Mouse (Mus musculus): ENCODE measurements around the gene Pgghg. TPM values are rescaled to one million over a fixed set of nuclear protein-coding genes. Genes with fewer than 3 reads are reported as not detected.

Gene Pgghg
- total and polyA plus RNA-seq, 3 experiments: 5.6 to 9.0 (median 7.5) TPM

GRCm38 (mm10) chr7:140902036-140902875 is 38.9 kb upstream of the Pgghg start:
- TF ChIP-seq POLR2AphosphoS5 (IDR thresholded peaks at IDR 0.05; ENCODE audit: insufficient replicate concordance, low read depth, low read length) (no peak), GATA2 (IDR thresholded peaks at IDR 0.05; ENCODE audit: borderline replicate concordance, low read depth, low read length) (no peak), TAL1 (conservative IDR thresholded peaks at IDR 0.05; ENCODE audit: low read depth, low read length) (no peak), CTCF (IDR thresholded peaks at IDR 0.05; ENCODE audit: low read depth, low read length) (no peak), GATA1 (IDR thresholded peaks at IDR 0.05; ENCODE audit: borderline replicate concordance, low read length) (no peak)
- no peaks in the 10 kb centered on the region for H3K9me3 ChIP-seq (replicated peaks)
- no peak for ATAC-seq (ENCODE audit: extremely low read depth, insufficient number of reproducible peaks, low FRiP score, poor library complexity, severe bottlenecking)
- H3K4me3 ChIP-seq (ENCODE audit: low read depth, low read length): no peak overlapping the region
- no peak for DNase-seq (ENCODE audit: low spot score)
- peaks cover 14% of the 10 kb centered on the region; the same call in 1 of the 2 replicates for H3K27me3 ChIP-seq (ENCODE audit: insufficient read depth, low read length)
- H3K4me1 ChIP-seq (ENCODE audit: insufficient read depth, low read depth, low read length): 0 out of 2 replicates have a peak, but pooled peaks cover 6% of the 10 kb centered on the region
- H3K36me3 ChIP-seq (replicated peaks): peaks cover 37% of the 10 kb centered on the region

- Histone ChIP-seq H3K4me3 (ENCODE audit: low read depth, low read length) (no peak overlapping the region), H3K9me3 (replicated peaks) (no peaks in the 10 kb centered on the region), H3K27me3 (ENCODE audit: insufficient read depth, low read length) (peaks cover 14% of the 10 kb centered on the region; the same call in 1 of the 2 replicates), H3K4me1 (ENCODE audit: insufficient read depth, low read depth, low read length) (0 out of 2 replicates have a peak, but pooled peaks cover 6% of the 10 kb centered on the region), H3K36me3 (replicated peaks) (peaks cover 28% of the 10 kb centered on the region)
- TF ChIP-seq TAL1 (conservative IDR thresholded peaks at IDR 0.05; ENCODE audit: low read depth, low read length): no peak
- TF ChIP-seq CTCF (IDR thresholded peaks at IDR 0.05; ENCODE audit: low read depth, low read length): peak; percentile 91
- TF ChIP-seq POLR2AphosphoS5 (IDR thresholded peaks at IDR 0.05; ENCODE audit: insufficient replicate concordance, low read depth, low read length): no peak
- TF ChIP-seq GATA2 (IDR thresholded peaks at IDR 0.05; ENCODE audit: borderline replicate concordance, low read depth, low read length): no peak
- no peak for TF ChIP-seq GATA1 (IDR thresholded peaks at IDR 0.05; ENCODE audit: borderline replicate concordance, low read length)
- ATAC-seq (ENCODE audit: extremely low read depth, insufficient number of reproducible peaks, low FRiP score, poor library complexity, severe bottlenecking) (peak; percentile 34; the same call in 1 of the 2 replicates), DNase-seq (ENCODE audit: low spot score) (peak; percentile 71)
Observed at GRCm38 (mm10) chr7:140903212-140903611, 38.0 kb upstream of the Pgghg start.

GRCm38 (mm10) chr7:140905642-140906081 is 35.5 kb upstream of the Pgghg start:
- TF ChIP-seq GATA2 (IDR thresholded peaks at IDR 0.05; ENCODE audit: borderline replicate concordance, low read depth, low read length): no peak
- no peak for TF ChIP-seq CTCF (IDR thresholded peaks at IDR 0.05; ENCODE audit: low read depth, low read length)
- no peak for TF ChIP-seq GATA1 (IDR thresholded peaks at IDR 0.05; ENCODE audit: borderline replicate concordance, low read length)
- no peak for TF ChIP-seq TAL1 (conservative IDR thresholded peaks at IDR 0.05; ENCODE audit: low read depth, low read length)
- ATAC-seq (ENCODE audit: extremely low read depth, insufficient number of reproducible peaks, low FRiP score, poor library complexity, severe bottlenecking) (no peak), DNase-seq (ENCODE audit: low spot score) (no peak)
- Histone ChIP-seq H3K36me3 (replicated peaks) (peaks cover 4% of the 10 kb centered on the region), H3K9me3 (replicated peaks) (no peaks in the 10 kb centered on the region), H3K4me1 (ENCODE audit: insufficient read depth, low read depth, low read length) (peaks cover 16% of the 10 kb centered on the region), H3K4me3 (ENCODE audit: low read depth, low read length) (no peak overlapping the region), H3K27me3 (ENCODE audit: insufficient read depth, low read length) (peaks cover 16% of the 10 kb centered on the region; the same call in 1 of the 2 replicates)

- Histone ChIP-seq H3K4me1 (ENCODE audit: insufficient read depth, low read depth, low read length) (peaks cover 22% of the 10 kb centered on the region), H3K9me3 (replicated peaks) (no peaks in the 10 kb centered on the region), H3K27me3 (ENCODE audit: insufficient read depth, low read length) (peaks cover 16% of the 10 kb centered on the region; the same call in 1 of the 2 replicates), H3K36me3 (replicated peaks) (no peaks in the 10 kb centered on the region), H3K4me3 (ENCODE audit: low read depth, low read length) (no peak overlapping the region)
- TF ChIP-seq GATA1 (IDR thresholded peaks at IDR 0.05; ENCODE audit: borderline replicate concordance, low read length) (no peak), TAL1 (conservative IDR thresholded peaks at IDR 0.05; ENCODE audit: low read depth, low read length) (no peak), GATA2 (IDR thresholded peaks at IDR 0.05; ENCODE audit: borderline replicate concordance, low read depth, low read length) (no peak), POLR2AphosphoS5 (IDR thresholded peaks at IDR 0.05; ENCODE audit: insufficient replicate concordance, low read depth, low read length) (no peak), CTCF (IDR thresholded peaks at IDR 0.05; ENCODE audit: low read depth, low read length) (no peak)
- DNase-seq (ENCODE audit: low spot score) (no peak), ATAC-seq (ENCODE audit: extremely low read depth, insufficient number of reproducible peaks, low FRiP score, poor library complexity, severe bottlenecking) (no peak)
Observed at GRCm38 (mm10) chr7:140907131-140907530, 34.1 kb upstream of the Pgghg start.

DNA sequence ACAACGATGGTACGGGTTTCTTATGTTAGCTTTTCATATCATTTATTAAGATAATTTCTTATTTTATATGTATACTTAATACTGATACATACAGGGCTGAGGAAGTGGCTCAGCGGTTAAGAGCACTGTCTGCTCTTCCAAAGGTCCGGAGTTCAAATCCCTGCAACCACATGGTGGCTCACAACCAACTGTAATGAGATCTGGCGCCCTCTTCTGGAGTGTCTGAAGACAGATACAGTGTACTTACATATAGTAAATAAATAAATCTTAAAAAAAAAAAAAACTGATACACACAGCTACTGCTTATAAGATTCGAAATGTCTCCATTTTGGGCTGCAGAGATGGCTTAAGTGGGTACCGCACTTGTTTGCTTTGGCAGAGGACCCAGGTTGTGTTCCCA is 33.5 kb upstream of the Pgghg start:
- no peaks in the 10 kb centered on the region for H3K9me3 ChIP-seq (replicated peaks)
- no peak for DNase-seq (ENCODE audit: low spot score)
- TF ChIP-seq GATA2 (IDR thresholded peaks at IDR 0.05; ENCODE audit: borderline replicate concordance, low read depth, low read length) (no peak), TAL1 (conservative IDR thresholded peaks at IDR 0.05; ENCODE audit: low read depth, low read length) (no peak), CTCF (IDR thresholded peaks at IDR 0.05; ENCODE audit: low read depth, low read length) (no peak), POLR2AphosphoS5 (IDR thresholded peaks at IDR 0.05; ENCODE audit: insufficient replicate concordance, low read depth, low read length) (no peak), GATA1 (IDR thresholded peaks at IDR 0.05; ENCODE audit: borderline replicate concordance, low read length) (no peak)
- H3K4me1 ChIP-seq (ENCODE audit: insufficient read depth, low read depth, low read length): peaks cover 28% of the 10 kb centered on the region
- no peak for ATAC-seq (ENCODE audit: extremely low read depth, insufficient number of reproducible peaks, low FRiP score, poor library complexity, severe bottlenecking)
- H3K36me3 ChIP-seq (replicated peaks): no peaks in the 10 kb centered on the region
- H3K4me3 ChIP-seq (ENCODE audit: low read depth, low read length): no peak overlapping the region
- peaks cover 22% of the 10 kb centered on the region for H3K27me3 ChIP-seq (ENCODE audit: insufficient read depth, low read length)

GRCm38 (mm10) chr7:140908181-140908580 is 33.0 kb upstream of the Pgghg start:
- DNase-seq (ENCODE audit: low spot score) (no peak), ATAC-seq (ENCODE audit: extremely low read depth, insufficient number of reproducible peaks, low FRiP score, poor library complexity, severe bottlenecking) (no peak)
- H3K36me3 ChIP-seq (replicated peaks): no peaks in the 10 kb centered on the region

More at GRCm38 (mm10) chr7:140908181-140908580, 33.0 kb upstream of the Pgghg start:
- Histone ChIP-seq H3K4me1 (ENCODE audit: insufficient read depth, low read depth, low read length) (peaks cover 33% of the 10 kb centered on the region), H3K27me3 (ENCODE audit: insufficient read depth, low read length) (peaks cover 22% of the 10 kb centered on the region), H3K9me3 (replicated peaks) (no peaks in the 10 kb centered on the region), H3K4me3 (ENCODE audit: low read depth, low read length) (no peak overlapping the region)
- TF ChIP-seq GATA2 (IDR thresholded peaks at IDR 0.05; ENCODE audit: borderline replicate concordance, low read depth, low read length): no peak
- no peak for TF ChIP-seq CTCF (IDR thresholded peaks at IDR 0.05; ENCODE audit: low read depth, low read length)
- no peak for TF ChIP-seq TAL1 (conservative IDR thresholded peaks at IDR 0.05; ENCODE audit: low read depth, low read length)
- no peak for TF ChIP-seq GATA1 (IDR thresholded peaks at IDR 0.05; ENCODE audit: borderline replicate concordance, low read length)
- TF ChIP-seq POLR2AphosphoS5 (IDR thresholded peaks at IDR 0.05; ENCODE audit: insufficient replicate concordance, low read depth, low read length): no peak

Data from G1E (cell line).